Mouse (Mus musculus) bone marrow, adult 2 months (tissue): Measurements from ENCODE around the gene Cdkn1c. TPM values are rescaled to one million over a fixed set of nuclear protein-coding genes. Genes with fewer than 3 reads are reported as not detected.

Source experiments
- H3K27ac ChIP-seq: fragments of 200-500 bp; 2 replicates; pipeline ENCODE4 v1.5.1; 2012; ENCODE audit warnings: low read depth, mild to moderate bottlenecking, control low read depth, inconsistent platforms, low read length; ENCODE audit not compliant: control insufficient read depth, poor library complexity, insufficient read depth
- H3K4me1 ChIP-seq: fragments of 200-500 bp; 2 replicates; pipeline ENCODE4 v1.6.1; 2011; ENCODE audit warnings: low read length; ENCODE audit not compliant: control insufficient read depth, insufficient read depth
- H3K4me3 ChIP-seq: fragments of 200-500 bp; replicated peaks from 2 replicates; pipeline ENCODE3; 2011; ENCODE audit warnings: mild to moderate bottlenecking, low read depth, low read length, control low read depth; ENCODE audit not compliant: control insufficient read depth
- CTCF ChIP-seq: fragments of 200-500 bp; IDR thresholded peaks from 2 replicates; pipeline ENCODE4 v1.5.1; 2011; ENCODE audit warnings: low read length, control low read depth; ENCODE audit not compliant: control insufficient read depth, insufficient read depth
- POLR2A ChIP-seq: fragments of 200-500 bp; IDR thresholded peaks from 2 replicates; pipeline ENCODE4 v1.6.1; 2011; ENCODE audit warnings: low read depth, mild to moderate bottlenecking, control low read depth, low read length, borderline replicate concordance; ENCODE audit not compliant: control insufficient read depth
- WGBS: fragments of 180-500 bp; shearing (Covaris S2); methylation state at CpG from one replicate; pipeline ENCODE4 v1.1.7; 2018; 5-methylcytosine and 5-hydroxymethylcytosine counted together
- polyA plus RNA-seq: library from polyadenylated mRNA; stranded (reverse); fragments of >200 nt; gene quantifications from 2 replicates; pipeline ENCODE4 v1.2.4, GENCODE M21; 2011; ENCODE audit warnings: low replicate concordance; ENCODE audit not compliant: missing spikeins, insufficient read depth, insufficient read length

Gene Cdkn1c
- polyA plus RNA-seq, 1 experiment: 8.0 TPM

DNA sequence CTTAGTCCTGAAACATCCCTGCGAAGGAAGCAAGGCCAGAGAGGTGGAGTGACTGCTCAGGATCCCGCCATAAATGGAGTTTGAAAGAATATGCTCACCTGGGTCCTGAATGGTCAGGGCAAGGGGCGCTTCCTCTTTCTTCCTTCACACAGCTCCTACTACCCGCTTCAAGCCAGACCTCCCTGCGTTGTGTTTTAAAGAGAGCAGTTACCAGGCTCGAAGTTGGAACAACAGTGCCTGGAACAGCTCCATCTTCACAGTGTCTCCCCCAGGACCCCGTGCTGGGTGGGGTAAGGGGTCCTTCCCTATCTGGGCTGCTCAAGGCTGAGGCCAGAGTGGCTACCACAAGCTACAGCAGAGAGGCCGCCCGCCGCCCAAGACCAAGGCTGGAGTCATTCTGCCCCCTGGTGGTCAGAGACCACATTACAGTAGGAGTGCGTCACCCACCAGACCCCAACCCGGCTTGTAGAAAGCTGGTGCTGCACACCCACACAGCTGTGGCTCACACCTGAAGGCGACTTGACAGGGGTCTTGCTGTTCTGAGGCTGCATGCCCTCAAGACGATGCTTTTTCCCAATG is 5.3 kb upstream of the Cdkn1c start:
- TF ChIP-seq CTCF: peak; percentile 85
- TF ChIP-seq POLR2A: no peak
- no peak overlapping the region for H3K4me3 ChIP-seq
- no peak overlapping the region for H3K27ac ChIP-seq
- WGBS: 9% methylated on average over 14 of the region's 14 CpGs
- H3K4me1 ChIP-seq: no peaks in the 10 kb centered on the region; the same call in 1 of the 2 replicates

GRCm38 (mm10) chr7:143464811-143465560 is 4.1 kb upstream of the Cdkn1c start:
- Histone ChIP-seq H3K4me1 (peaks cover 2% of the 10 kb centered on the region), H3K27ac (no peak overlapping the region), H3K4me3 (no peak overlapping the region)
- 21% methylated on average over 56 of the region's 56 CpGs for WGBS
- no peak for TF ChIP-seq CTCF
- no peak for TF ChIP-seq POLR2A

DNA sequence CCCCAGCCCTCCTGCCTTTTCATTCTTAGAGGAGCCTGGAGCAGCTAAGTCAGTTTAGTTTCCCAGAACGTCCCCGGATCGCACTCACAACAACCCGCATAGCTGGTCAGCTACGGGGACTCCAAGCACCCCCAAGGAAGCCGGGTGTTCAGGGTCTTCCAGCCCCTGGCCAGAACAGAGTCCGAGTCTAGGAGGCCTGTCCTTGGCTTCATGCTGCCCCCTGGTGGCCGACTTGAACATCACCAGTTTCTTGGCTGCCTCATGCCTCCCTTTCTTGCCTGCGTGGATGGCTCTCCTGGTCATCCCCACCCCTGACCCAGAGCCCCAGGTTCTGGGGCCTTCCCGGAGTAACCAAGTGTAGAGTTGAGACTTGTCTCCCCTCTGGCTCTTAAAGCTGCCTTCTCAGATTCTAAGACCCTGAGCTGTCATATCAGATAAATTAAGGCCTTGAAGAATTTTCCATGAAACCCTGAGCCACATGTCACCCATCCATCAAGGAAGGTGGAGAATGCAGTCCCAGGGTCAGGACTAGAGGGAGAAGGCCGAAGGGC is 3.1 kb upstream of the Cdkn1c start:
- H3K4me3 ChIP-seq: no peak overlapping the region
- TF ChIP-seq CTCF (peak; percentile 83), POLR2A (no peak)
- 16% methylated on average over 11 of the region's 11 CpGs for WGBS
- no peak overlapping the region for H3K27ac ChIP-seq
- peaks cover 2% of the 10 kb centered on the region for H3K4me1 ChIP-seq

DNA sequence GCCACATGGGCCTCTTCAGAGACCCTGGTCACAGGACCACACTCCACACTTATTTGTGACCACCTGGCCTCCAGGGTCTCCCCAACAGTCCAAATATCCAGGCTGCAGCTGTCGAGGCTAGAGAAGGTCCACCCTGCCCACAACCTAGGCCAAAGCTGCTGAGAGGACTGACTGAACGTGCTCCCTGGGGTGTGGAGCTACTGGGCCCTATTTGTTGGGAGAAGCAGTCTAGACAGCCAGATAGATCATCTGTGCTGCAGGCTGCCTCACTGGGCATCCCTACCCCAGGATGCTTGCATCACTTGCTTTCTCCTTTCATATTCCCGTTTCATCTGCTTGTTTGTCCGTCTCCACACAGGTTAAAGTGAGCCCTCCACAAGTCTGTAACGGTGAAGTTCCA is 1.7 kb upstream of the Cdkn1c start:
- Histone ChIP-seq H3K4me3 (no peak overlapping the region), H3K27ac (no peak overlapping the region), H3K4me1 (peaks cover 2% of the 10 kb centered on the region)
- WGBS: 76% methylated on average over 5 of the region's 5 CpGs
- TF ChIP-seq POLR2A (no peak), CTCF (no peak)

DNA sequence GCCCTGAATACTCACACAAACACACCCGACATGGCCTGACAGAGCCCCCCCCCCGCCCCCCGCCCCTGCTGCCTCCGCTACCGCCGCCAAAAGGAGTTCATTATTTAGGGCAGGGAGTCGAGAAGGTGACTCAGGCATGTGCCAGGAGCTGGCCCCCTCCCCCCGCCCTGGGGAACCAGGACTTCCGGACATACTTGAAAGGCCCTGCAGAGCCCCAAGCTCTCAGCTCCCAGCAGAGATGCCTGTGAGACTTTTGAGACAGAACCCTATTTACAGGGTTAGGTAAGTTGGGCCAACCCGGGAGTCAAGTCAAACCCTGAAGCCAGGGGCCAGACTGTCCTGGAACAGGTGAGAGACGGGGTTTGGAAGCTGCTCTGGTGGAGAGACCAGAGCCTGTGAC is 1.1 kb upstream of the Cdkn1c start:
- 54% methylated on average over 11 of the region's 11 CpGs for WGBS
- no peak for TF ChIP-seq POLR2A
- no peak for TF ChIP-seq CTCF
- H3K4me3 ChIP-seq: no peak overlapping the region

DNA sequence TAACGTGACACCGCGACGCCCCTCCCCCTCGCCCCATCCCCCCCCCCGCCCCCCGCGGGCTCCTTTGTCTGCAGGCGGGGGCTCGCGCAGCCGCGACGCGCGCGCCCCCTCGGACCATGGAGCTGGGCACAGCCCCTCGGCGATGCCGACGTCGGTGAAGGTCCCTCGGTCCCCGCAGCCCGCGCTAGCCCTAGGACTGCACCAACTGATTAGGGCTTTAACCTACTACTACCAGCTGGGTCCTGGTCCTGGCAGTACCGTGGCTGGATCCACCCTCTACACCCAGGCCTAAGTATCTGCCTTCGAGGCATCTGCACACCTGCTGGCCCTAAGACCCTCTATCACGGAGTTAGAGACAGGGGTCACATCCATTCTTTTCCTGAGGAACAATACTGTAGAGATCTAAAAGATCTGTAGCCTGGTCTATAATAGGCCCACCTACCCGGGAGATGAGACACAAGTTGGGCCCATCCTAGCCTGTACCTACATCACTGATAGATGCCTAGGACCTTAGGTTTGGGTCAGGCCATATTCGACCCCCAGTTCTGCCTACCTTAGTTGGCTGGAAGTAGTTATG is 532 bp upstream of the Cdkn1c start:
- Histone ChIP-seq H3K27ac (no peak overlapping the region), H3K4me3 (peak overlapping the region; percentile 5), H3K4me1 (peaks cover 2% of the 10 kb centered on the region)
- WGBS: 45% methylated on average over 31 of the region's 32 CpGs
- TF ChIP-seq POLR2A (no peak), CTCF (no peak)

More for the DNA sequence above, 1.1 kb upstream of the Cdkn1c start:
- H3K27ac ChIP-seq: no peak overlapping the region
- H3K4me1 ChIP-seq: peaks cover 2% of the 10 kb centered on the region

GRCm38 (mm10) chr7:143460217-143460834 is 524 bp downstream of the Cdkn1c start:
- no peak for TF ChIP-seq POLR2A
- TF ChIP-seq CTCF: no peak
- WGBS: 36% methylated on average over 60 of the region's 60 CpGs
- no peak overlapping the region; the same call in 1 of the 2 replicates for H3K27ac ChIP-seq

GRCm38 (mm10) chr7:143459332-143460211 is 1.3 kb downstream of the Cdkn1c start:
- 37% methylated on average over 100 of the region's 100 CpGs for WGBS
- Histone ChIP-seq H3K27ac (peak overlapping the region; percentile 9; the same call in 1 of the 2 replicates), H3K4me1 (peaks cover 2% of the 10 kb centered on the region), H3K4me3 (no peak overlapping the region)
- TF ChIP-seq CTCF: no peak
- TF ChIP-seq POLR2A: no peak

More at GRCm38 (mm10) chr7:143460217-143460834, 524 bp downstream of the Cdkn1c start:
- Histone ChIP-seq H3K4me3 (peak overlapping the region; percentile 66), H3K4me1 (peaks cover 2% of the 10 kb centered on the region)
